Mouse (Mus musculus) E14TG2a.4 (cell line): Measurements from ENCODE around the gene Lmntd2.
A peak's percentile ranks its signal among the peaks of the same experiment; 100 is the strongest.
"Not testable (repeated sequence)": the region's sequence is repeated elsewhere in the genome, so short reads cannot be mapped to it uniquely, and the experiment has no call there.

Experiments
- H3K27me3 ChIP-seq: 2 replicates; pipeline ENCODE4 v1.6.1; 2014; ENCODE audit warnings: low read length, control low read depth; ENCODE audit not compliant: insufficient read depth
- H3K36me3 ChIP-seq: 2 replicates; pipeline ENCODE4 v1.6.1; 2014; ENCODE audit warnings: low read length, control low read depth; ENCODE audit not compliant: insufficient read depth
- H3K4me1 ChIP-seq: replicated peaks from 2 replicates; pipeline ENCODE4 v1.6.1; 2014; ENCODE audit warnings: low read depth, low read length, control low read depth
- H3K4me3 ChIP-seq: replicated peaks from 2 replicates; pipeline ENCODE4 v1.5.1; 2014; ENCODE audit warnings: mild to moderate bottlenecking, low read length
- H3K9me3 ChIP-seq: 2 replicates; pipeline ENCODE4 v1.6.1; 2014; ENCODE audit warnings: low read length, control low read depth
- CTCF ChIP-seq: conservative IDR thresholded peaks from 2 replicates; pipeline ENCODE4 v1.5.1; 2014; ENCODE audit warnings: low read length
- NANOG ChIP-seq: IDR thresholded peaks from 2 replicates; pipeline ENCODE4 v1.6.1; 2014; ENCODE audit warnings: borderline replicate concordance, low read length, mixed read lengths
- POU5F1 ChIP-seq: IDR thresholded peaks from 2 replicates; pipeline ENCODE4 v1.6.1; 2014; ENCODE audit warnings: low read length, borderline replicate concordance

Gene Lmntd2

DNA sequence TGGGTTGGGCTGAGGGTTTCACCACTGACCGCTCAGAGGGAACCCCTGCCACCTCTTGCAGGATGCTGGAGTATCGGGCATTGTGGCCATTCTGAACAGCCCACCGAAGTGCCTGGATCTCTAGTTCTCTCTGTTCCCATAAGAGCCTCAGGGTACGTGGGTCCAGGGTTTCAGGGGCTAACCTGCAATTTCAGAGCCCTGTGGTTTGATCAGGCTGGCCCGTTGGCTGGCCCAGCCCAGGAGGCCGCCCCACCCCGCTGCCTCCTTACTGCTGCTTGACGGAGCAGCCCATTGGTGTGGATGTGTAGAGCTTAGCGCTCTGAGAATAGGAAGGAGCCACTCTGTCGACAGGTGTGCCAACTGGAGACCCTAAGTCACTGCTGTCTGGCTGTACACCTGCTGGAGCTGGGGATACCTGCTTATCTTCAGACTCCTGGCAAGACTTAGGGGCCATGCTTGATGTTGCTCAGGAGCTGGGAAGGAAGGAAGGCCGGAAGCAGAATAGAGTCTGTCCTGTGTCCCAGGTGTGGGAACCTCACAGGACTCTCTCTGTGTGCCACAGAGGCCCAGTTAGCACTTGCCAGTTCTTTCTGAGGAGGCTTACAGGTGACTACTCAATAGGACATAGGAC, at the start of gene Lmntd2:
Lmntd2 (minus strand) TSS at position 476 of the 631 bp plus-strand sequence.
- TF ChIP-seq NANOG (no peak), CTCF (no peak), POU5F1 (no peak)
- Histone ChIP-seq H3K4me1 (peaks cover 71% of the 10 kb centered on the region), H3K27me3 (no peaks in the 10 kb centered on the region), H3K9me3 (no peaks in the 10 kb centered on the region), H3K36me3 (peaks cover 45% of the 10 kb centered on the region), H3K4me3 (peak within 1 kb of the TSS; percentile 92)

DNA sequence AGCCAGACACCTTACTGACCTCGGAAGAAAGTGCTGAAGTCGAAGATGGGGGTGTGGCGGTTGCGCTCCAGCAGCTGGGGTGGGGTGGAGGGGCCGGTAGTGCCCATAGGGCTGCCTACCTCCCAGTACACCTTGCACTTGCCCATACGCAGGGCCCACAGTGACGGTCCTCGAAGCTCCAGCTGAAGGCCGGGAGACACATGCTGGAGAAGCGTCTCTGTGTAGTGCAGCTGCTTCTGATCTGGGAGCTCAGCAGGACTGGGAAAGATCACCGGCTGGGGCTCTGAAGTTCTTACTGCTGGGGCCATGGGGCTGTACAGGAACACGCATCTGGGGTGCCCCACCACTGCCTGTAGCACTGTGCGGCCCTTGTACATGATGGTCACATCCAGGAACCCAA, 49.8 kb upstream of the Lmntd2 start:
- Histone ChIP-seq H3K4me3 (peak overlapping the region; percentile 37; the same call in 1 of the 2 replicates), H3K4me1 (peaks cover 57% of the 10 kb centered on the region), H3K9me3 (no peaks in the 10 kb centered on the region), H3K27me3 (peaks cover 11% of the 10 kb centered on the region), H3K36me3 (peaks cover 66% of the 10 kb centered on the region)
- TF ChIP-seq CTCF, result no peak
- TF ChIP-seq NANOG, result no peak
- no peak for TF ChIP-seq POU5F1

DNA sequence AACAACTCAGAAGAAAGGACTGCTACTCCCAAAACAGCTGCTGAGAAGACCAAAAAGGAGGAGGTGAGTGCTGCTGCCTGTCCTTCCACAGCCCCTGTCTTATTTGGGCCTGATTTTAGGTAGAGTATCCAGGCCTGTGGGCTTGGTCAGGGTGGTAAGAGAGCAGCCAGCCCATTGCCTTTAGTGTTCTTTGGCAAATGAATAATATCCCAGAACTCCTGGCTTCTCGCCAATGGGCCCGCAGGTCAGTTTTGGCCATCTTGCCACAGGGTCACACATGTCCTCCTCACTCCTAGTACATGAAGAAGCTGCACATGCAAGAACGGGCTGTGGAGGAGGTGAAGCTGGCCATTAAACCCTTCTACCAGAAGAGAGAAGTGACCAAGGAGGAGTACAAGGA, 47.6 kb upstream of the Lmntd2 start:
- TF ChIP-seq NANOG (no peak), POU5F1 (no peak), CTCF (no peak)
- no peak overlapping the region for H3K4me3 ChIP-seq
- no peaks in the 10 kb centered on the region for H3K9me3 ChIP-seq
- H3K36me3 ChIP-seq, result peaks cover 88% of the 10 kb centered on the region
- H3K27me3 ChIP-seq, result peaks cover 6% of the 10 kb centered on the region; the same call in 1 of the 2 replicates
- peaks cover 58% of the 10 kb centered on the region for H3K4me1 ChIP-seq

DNA sequence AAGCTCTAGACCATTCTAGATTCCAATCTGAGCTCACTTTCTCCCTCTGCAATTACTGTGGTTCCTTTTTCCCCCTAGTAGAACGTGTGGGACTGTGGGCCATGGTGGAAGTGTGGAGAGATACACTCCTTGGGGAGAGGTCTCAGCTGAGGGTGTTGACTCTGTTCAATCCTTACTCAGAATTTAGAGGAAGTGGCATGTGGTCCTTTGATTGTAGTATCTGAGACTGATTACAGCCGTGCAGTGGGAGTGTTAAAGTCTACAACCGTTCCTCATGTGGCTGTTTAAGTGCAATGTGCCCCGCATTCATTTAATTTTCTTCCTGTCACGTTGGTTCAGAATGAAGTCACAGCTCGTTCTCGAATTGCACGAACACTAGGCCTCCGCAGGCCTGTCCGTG, 42.3 kb upstream of the Lmntd2 start:
- H3K4me1 ChIP-seq, result peaks cover 19% of the 10 kb centered on the region
- H3K36me3 ChIP-seq, result peaks cover 96% of the 10 kb centered on the region
- no peaks in the 10 kb centered on the region for H3K27me3 ChIP-seq
- no peaks in the 10 kb centered on the region for H3K9me3 ChIP-seq
- H3K4me3 ChIP-seq, result no peak overlapping the region
- TF ChIP-seq CTCF (no peak), POU5F1 (no peak), NANOG (no peak)

DNA sequence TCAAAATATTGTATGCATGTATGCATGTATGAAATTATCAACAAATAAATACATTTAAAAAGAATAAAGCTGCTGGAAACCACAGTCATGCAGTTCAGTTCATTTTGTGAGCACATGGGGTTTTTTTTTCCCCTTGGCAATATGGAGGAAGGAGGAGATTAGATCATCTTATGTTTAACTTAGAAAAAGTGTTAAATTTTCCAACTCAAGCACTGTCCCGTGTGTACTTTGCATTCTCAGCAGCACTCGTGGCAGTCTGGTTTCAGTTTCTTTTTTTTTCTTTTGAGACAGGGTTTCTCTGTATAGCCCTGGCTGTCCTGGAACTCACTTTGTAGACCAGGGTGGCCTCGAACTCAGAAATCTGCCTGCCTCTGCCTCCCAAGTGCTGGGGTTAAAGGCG, 36.6 kb upstream of the Lmntd2 start:
- peaks cover 98% of the 10 kb centered on the region for H3K36me3 ChIP-seq
- not testable (repeated sequence) for H3K4me3 ChIP-seq, H3K9me3 ChIP-seq, H3K4me1 ChIP-seq, H3K27me3 ChIP-seq

DNA sequence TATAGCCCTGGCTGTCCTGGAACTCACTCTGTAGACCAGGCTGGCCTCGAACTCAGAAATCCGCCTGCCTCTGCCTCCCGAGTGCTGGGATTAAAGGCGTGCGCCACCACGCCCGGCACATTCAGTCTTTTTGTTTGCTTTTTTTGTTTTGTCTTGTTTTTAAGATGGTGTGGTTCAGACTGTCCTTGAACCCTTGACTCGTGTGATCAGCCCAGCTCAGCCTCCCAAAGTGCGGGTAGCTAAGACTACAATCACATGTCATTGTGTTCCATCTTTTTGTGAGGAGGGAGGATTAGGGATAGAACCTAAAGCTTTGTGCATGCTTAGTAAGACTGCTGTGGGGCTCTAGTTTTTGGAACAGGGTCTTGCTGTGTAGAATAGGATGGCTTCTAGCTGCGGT, 17.7 kb upstream of the Lmntd2 start:
- Histone ChIP-seq H3K4me3 (no peak overlapping the region), H3K9me3 (no peaks in the 10 kb centered on the region), H3K27me3 (no peaks in the 10 kb centered on the region), H3K4me1 (peaks cover 49% of the 10 kb centered on the region), H3K36me3 (peaks cover 69% of the 10 kb centered on the region)
- no peak for TF ChIP-seq CTCF
- TF ChIP-seq POU5F1, result no peak
- no peak for TF ChIP-seq NANOG

DNA sequence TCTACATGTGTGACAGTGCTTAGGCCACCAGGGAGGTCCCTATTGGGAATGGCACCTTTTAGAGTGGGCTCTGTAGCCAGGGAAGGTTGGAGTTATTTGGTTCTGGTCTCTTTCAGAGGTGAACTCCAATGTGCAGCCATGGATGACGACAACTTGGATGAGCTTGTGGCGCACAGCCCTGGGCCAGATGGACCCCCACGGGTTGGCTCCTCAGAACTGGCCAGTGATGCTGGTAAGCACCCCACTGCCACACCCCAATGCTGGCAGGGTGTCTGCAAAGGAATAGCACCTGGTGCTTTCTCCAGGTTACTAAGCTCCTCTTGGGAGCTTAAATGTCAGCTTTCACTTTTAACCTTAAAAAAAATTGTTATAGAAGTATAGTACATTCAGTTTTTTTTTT, 17.2 kb upstream of the Lmntd2 start:
- Histone ChIP-seq H3K4me3 (peak overlapping the region; percentile 100), H3K27me3 (no peaks in the 10 kb centered on the region), H3K4me1 (peaks cover 49% of the 10 kb centered on the region), H3K36me3 (peaks cover 65% of the 10 kb centered on the region), H3K9me3 (no peaks in the 10 kb centered on the region)
- TF ChIP-seq CTCF, result no peak
- no peak for TF ChIP-seq NANOG
- TF ChIP-seq POU5F1, result no peak

DNA sequence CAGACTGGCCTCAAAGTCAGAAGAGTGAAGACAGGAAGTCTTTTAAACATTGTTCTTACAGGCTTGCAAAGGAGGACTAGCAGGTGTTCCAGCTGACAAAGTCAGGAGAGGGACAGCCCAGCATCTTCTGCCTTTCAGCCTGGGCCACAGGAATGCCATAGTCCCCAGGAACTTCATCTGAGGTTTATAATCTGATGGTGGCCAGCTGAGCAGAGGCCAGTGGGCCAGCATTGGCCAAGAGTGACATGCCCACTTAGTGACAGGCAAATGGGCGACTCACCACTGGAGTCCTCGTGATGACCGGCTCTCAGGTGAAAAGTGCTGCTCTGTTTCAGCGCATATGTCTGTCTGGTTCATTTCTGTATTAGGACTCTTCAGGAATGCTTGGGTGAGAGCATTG, 16.7 kb upstream of the Lmntd2 start:
- Histone ChIP-seq H3K27me3 (no peaks in the 10 kb centered on the region), H3K4me1 (peaks cover 49% of the 10 kb centered on the region), H3K4me3 (peak overlapping the region; percentile 100), H3K9me3 (no peaks in the 10 kb centered on the region), H3K36me3 (peaks cover 59% of the 10 kb centered on the region)
- TF ChIP-seq POU5F1, result no peak

DNA sequence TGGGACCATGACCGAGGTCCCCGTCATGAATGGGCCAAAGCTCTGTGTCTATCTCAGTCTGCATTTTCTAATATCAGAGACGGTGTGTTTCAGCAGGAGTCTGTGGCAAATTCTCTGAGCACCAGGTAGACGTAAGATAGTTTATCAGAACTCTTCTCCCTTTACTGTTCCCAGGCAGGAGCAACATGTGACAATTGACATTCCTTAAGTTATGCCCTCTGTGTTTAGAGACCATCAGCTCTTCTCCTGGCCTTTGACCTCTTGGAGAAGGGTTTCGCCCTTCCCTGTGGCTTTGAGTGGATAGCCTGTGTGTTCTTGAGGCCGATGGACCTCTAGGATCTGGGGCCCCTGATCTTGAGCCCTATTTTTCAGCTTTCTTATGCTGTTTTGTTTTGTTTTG, 15.8 kb upstream of the Lmntd2 start:
- Histone ChIP-seq H3K27me3 (no peaks in the 10 kb centered on the region), H3K4me3 (peak overlapping the region; percentile 100), H3K4me1 (peaks cover 45% of the 10 kb centered on the region), H3K9me3 (no peaks in the 10 kb centered on the region), H3K36me3 (peaks cover 51% of the 10 kb centered on the region)
- TF ChIP-seq CTCF (no peak), NANOG (no peak), POU5F1 (no peak)
